Mouse (Mus musculus) brain, embryonic 14.5 days (tissue): ENCODE measurements around the gene Hsd17b7.
A peak's percentile ranks its signal among the peaks of the same experiment; 100 is the strongest.

Experiments
- CTCF ChIP-seq: fragments of 200-500 bp; IDR thresholded peaks from 2 replicates; pipeline ENCODE4 v1.5.1; 2012; ENCODE audit warnings: inconsistent platforms, mild to moderate bottlenecking, moderate library complexity, borderline replicate concordance; ENCODE audit not compliant: insufficient read depth, insufficient read length; ENCODE audit errors: extremely low read depth
- POLR2A ChIP-seq: fragments of 200-500 bp; IDR thresholded peaks from 2 replicates; pipeline ENCODE4 v1.6.1; 2012; ENCODE audit warnings: mild to moderate bottlenecking, inconsistent platforms, borderline replicate concordance; ENCODE audit not compliant: poor library complexity, insufficient read depth, insufficient read length, severe bottlenecking; ENCODE audit errors: extremely low read depth

DNA sequence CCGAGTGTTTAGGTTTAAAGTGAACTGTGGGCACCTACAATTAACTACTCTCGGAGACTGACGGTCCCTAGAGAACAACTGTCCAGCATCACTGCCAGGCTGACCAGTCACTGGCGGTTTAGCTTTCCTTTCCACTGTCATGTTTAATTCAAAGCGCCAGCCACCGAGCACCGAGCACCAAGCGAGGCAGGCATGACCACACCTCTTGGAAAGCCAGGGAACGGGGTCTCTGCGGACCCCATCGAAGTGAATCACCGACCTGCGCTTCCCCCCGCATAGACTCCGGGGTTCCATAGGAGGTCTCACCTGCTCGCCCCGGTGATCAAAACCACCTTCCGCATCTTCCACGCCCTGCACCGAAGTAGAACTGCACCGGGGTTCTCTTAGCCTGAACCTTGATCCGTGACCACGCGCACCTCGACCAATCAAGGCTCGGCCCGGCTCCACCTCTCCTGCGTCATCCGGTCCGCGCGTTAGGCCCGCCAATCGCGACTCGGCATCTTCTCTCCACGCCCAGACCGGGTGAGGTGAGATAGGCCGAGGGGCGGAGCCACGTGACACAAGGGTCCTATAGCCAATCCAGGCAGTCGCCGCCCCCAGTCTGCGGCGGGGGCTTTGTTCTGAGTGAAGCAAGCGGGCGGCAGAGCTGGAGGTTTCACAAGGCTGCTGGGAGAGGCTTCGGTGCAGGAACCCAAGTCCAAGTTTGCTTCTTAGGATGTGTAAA is at the start of gene Hsd17b7:
- TF ChIP-seq CTCF = no peak
- TF ChIP-seq POLR2A = peak; percentile 85; the same call in 1 of the 2 replicates
